Mouse (Mus musculus) hindbrain, embryonic 11.5 days (tissue): ENCODE measurements at regions not wholly inside any gene's neighbourhood (a gene's known extent, or its start where the extent isn't known, plus 50 kb on each side); places are given as distances from the start of the nearest gene placed in this dataset.

ENCODE experiments used
- ATAC-seq: fragments of 200-750 bp; cut with Nextera tagmentation; 2 replicates; pipeline ENCODE4 v1.8.0; 2017; ENCODE audit warnings: mild to moderate bottlenecking, moderate TSS enrichment, moderate library complexity; ENCODE audit not compliant: low FRiP score
- DNase-seq: peaks from one replicate; pipeline ENCODE4 v3.0.0-alpha.2; 2015; ENCODE audit warnings: low spot score
- H3K27ac ChIP-seq: fragments of 300-500 bp; sonication (generic); 2 replicates; pipeline ENCODE4 v1.5.1; 2014; ENCODE audit warnings: mild to moderate bottlenecking, low read depth, low read length
- H3K27me3 ChIP-seq: fragments of 300-500 bp; sonication (generic); 2 replicates; pipeline ENCODE4 v1.6.1; 2014; ENCODE audit warnings: mild to moderate bottlenecking, low read length, moderate library complexity, mixed read lengths; ENCODE audit not compliant: control insufficient read depth, insufficient read depth
- H3K36me3 ChIP-seq: fragments of 300-500 bp; sonication (generic); 2 replicates; pipeline ENCODE4 v1.6.1; 2014; ENCODE audit warnings: mild to moderate bottlenecking, low read length, moderate library complexity, mixed read lengths; ENCODE audit not compliant: control insufficient read depth, insufficient read depth
- H3K4me1 ChIP-seq: fragments of 300-500 bp; sonication (generic); replicated peaks from 2 replicates; pipeline ENCODE4 v1.6.1; 2014; ENCODE audit warnings: low read length, mixed read lengths; ENCODE audit not compliant: control insufficient read depth, insufficient read depth
- H3K4me2 ChIP-seq: fragments of 300-500 bp; sonication (generic); replicated peaks from 2 replicates; pipeline ENCODE4 v1.6.1; 2014; ENCODE audit warnings: mild to moderate bottlenecking, low read depth, low read length
- H3K4me3 ChIP-seq: fragments of 300-500 bp; sonication (generic); 2 replicates; pipeline ENCODE4 v1.5.1; 2014; ENCODE audit warnings: low read depth, low read length
- H3K9ac ChIP-seq: fragments of 300-500 bp; sonication (generic); 2 replicates; pipeline ENCODE4 v1.6.1; 2014; ENCODE audit warnings: low read depth, low read length
- H3K9me3 ChIP-seq: fragments of 300-500 bp; sonication (generic); 2 replicates; pipeline ENCODE4 v1.6.1; 2016; ENCODE audit warnings: low read length; ENCODE audit not compliant: control insufficient read depth
- WGBS: fragments of 180-500 bp; shearing (Covaris S2); extraction: QIAGEN DNeasy Blood & Tissue Kit; methylation state at CpG from one replicate; pipeline ENCODE4 v1.1.7; 2014; 5-methylcytosine and 5-hydroxymethylcytosine counted together

DNA sequence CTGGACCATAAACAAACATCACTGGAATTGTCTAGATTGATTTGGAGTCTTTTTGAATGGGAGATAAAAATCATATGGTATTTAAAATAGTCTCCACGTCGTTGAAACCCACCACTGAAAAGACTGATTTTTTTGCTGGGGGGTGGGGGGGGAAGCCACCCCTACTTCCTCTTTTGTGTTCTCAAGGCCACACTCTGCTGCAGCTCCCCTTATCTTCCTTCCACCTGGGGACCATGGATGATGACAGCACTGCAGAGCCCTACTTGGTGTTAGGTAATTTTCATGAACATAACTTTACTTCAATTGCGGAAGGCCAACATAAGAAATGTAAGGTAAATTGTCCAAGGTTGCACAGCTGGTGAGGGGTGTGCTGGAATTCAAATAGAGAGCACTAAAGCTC lies 232.4 kb upstream of the Vrk2 start:
- no peak for DNase-seq
- no peaks in the 10 kb centered on the region for H3K27me3 ChIP-seq
- no peaks in the 10 kb centered on the region for H3K36me3 ChIP-seq
- no peak for ATAC-seq
- WGBS = 87% methylated on average over 3 of the region's 3 CpGs
- H3K9ac ChIP-seq = no peak overlapping the region
- no peaks in the 10 kb centered on the region for H3K4me1 ChIP-seq
- H3K27ac ChIP-seq = no peak overlapping the region
- H3K9me3 ChIP-seq = no peaks in the 10 kb centered on the region
- no peak overlapping the region for H3K4me3 ChIP-seq
- H3K4me2 ChIP-seq = no peak overlapping the region

DNA sequence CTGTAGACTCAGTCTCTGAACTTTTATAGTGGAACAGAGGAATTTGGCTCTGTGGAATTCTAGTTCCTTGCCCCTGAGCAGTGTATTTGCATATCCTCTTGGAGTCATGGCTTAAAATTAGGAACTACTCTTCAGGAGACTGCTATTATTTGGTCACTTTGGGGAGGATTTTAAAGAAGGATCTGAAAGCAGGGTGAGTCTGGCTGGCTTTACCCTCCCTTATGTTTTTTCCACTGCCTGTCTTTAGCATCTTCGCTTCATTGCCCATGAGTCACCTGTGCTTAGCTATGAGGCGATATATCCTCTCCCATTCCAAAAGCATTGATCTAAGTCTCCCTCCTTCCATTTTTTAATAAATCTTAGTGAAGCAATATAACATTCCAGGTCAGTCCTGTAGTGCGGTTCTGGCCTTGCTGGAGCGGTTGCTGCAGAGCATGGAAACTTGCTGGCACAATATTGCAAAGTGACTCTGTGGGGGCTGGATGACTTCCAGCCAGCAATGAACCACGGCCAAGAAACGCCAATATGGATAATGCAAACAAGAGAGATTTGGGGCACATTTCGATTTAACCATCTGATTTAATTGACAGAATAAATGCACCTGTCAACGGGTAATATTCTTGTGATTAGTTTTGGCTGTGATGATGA lies 230.4 kb upstream of the Vrk2 start:
- DNase-seq = no peak
- H3K27ac ChIP-seq = no peak overlapping the region
- H3K4me1 ChIP-seq = no peaks in the 10 kb centered on the region
- no peaks in the 10 kb centered on the region for H3K9me3 ChIP-seq
- no peaks in the 10 kb centered on the region for H3K27me3 ChIP-seq
- H3K4me3 ChIP-seq = no peak overlapping the region
- no peak for ATAC-seq
- H3K9ac ChIP-seq = no peak overlapping the region
- no peak overlapping the region for H3K4me2 ChIP-seq
- no peaks in the 10 kb centered on the region for H3K36me3 ChIP-seq
- WGBS = 87% methylated on average over 8 of the region's 8 CpGs

DNA sequence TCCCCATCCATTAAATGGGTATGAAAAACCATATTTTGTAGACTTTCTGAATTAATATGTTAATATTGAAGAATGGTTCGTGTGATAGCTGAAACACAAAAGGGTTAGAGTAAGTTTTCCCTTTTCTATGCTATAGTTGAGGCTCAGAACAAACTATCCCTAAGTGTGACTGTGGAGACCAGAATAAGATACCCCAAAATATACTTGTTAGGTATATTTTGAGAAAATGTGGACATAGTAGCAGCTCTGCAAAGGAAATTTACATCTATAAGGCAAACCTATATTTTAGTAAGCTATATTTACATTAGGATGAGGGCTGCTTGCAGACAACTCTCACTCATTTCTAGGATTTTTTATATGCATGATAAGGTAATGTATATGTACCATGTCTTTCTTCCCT lies 227.3 kb upstream of the Vrk2 start:
- no peak overlapping the region for H3K27ac ChIP-seq
- no peaks in the 10 kb centered on the region for H3K36me3 ChIP-seq
- no peak overlapping the region for H3K4me2 ChIP-seq
- H3K4me1 ChIP-seq = no peaks in the 10 kb centered on the region
- H3K9ac ChIP-seq = no peak overlapping the region
- no peaks in the 10 kb centered on the region for H3K9me3 ChIP-seq
- WGBS = 75% methylated on average over 1 of the region's 1 CpGs
- ATAC-seq (no peak), DNase-seq (no peak)
- no peak overlapping the region for H3K4me3 ChIP-seq
- H3K27me3 ChIP-seq = no peaks in the 10 kb centered on the region

DNA sequence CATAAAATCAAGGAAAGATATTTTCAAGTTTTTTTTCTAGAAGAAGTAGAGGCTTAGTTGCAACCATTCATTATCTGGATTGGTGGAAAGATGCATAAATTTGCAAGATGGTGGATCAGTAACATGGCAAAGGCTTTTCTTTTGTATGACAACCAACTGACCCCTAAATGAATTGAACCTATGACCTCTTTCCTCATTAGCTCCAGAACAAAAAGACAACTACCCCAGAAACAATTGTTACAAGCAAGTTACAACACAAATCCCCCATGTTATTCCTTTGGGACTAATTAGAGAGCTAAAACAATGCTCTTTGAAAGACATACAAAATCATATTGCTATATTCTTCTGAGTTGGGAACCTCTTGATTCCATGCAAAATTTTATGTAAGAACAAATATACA lies 223.5 kb upstream of the Vrk2 start:
- Histone ChIP-seq H3K9me3 (no peaks in the 10 kb centered on the region), H3K27me3 (no peaks in the 10 kb centered on the region), H3K9ac (no peak overlapping the region), H3K4me2 (no peak overlapping the region), H3K4me1 (no peaks in the 10 kb centered on the region), H3K4me3 (no peak overlapping the region), H3K27ac (no peak overlapping the region), H3K36me3 (no peaks in the 10 kb centered on the region)
- DNase-seq = no peak
- ATAC-seq = no peak

DNA sequence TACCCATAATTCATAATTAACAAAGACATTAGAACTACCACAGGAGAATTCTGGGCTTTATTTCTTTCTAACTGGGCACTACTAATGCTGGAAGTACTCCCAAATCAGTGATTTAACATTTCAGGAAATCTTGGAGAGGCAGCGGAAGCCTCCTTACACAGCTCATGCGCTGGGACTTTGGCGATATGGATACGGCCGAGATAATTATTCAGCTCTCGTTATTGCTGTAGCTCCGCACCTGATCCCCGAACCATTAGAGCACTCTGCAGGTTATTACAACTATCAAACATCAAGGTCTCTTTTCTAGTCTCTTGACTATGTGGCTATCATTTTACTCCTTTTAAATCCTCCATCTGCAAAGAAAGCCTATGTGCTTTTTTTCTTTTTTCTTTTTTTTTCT lies 221.3 kb upstream of the Vrk2 start:
- no peaks in the 10 kb centered on the region for H3K27me3 ChIP-seq
- no peak overlapping the region for H3K4me3 ChIP-seq
- WGBS = 85% methylated on average over 8 of the region's 8 CpGs
- DNase-seq (peak; percentile 5), ATAC-seq (0 out of 2 replicates have a peak, but pooled peaks have one; percentile 30)
- H3K27ac ChIP-seq = no peak overlapping the region
- no peaks in the 10 kb centered on the region for H3K4me1 ChIP-seq
- H3K9me3 ChIP-seq = no peaks in the 10 kb centered on the region
- no peaks in the 10 kb centered on the region for H3K36me3 ChIP-seq
- no peak overlapping the region for H3K9ac ChIP-seq
- H3K4me2 ChIP-seq = no peak overlapping the region

DNA sequence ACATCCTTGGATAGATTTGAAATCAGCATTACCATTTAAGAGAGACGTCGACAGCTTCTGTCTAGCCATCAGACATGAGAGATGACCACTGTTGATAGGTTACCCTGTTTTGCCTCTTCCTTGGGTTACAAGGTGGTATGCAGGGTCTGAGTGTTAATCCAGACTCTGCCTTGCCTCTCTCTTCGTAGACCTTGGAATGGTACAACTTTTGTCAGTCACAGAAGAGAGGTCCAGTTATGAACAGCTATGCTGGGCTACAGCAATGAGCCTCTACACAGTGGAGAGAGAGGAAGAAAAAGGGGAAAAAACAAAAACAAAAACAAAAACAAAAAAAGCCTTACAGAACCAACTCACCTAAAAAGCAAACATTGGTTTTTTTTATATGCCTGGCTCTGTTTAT lies 220.8 kb upstream of the Vrk2 start:
- H3K9me3 ChIP-seq = no peaks in the 10 kb centered on the region
- no peaks in the 10 kb centered on the region for H3K4me1 ChIP-seq
- H3K4me2 ChIP-seq = no peak overlapping the region
- no peak for DNase-seq
- no peaks in the 10 kb centered on the region for H3K36me3 ChIP-seq
- no peak for ATAC-seq
- no peaks in the 10 kb centered on the region for H3K27me3 ChIP-seq
- WGBS = 90% methylated on average over 3 of the region's 3 CpGs
- H3K4me3 ChIP-seq = no peak overlapping the region
- H3K27ac ChIP-seq = no peak overlapping the region
- H3K9ac ChIP-seq = no peak overlapping the region

DNA sequence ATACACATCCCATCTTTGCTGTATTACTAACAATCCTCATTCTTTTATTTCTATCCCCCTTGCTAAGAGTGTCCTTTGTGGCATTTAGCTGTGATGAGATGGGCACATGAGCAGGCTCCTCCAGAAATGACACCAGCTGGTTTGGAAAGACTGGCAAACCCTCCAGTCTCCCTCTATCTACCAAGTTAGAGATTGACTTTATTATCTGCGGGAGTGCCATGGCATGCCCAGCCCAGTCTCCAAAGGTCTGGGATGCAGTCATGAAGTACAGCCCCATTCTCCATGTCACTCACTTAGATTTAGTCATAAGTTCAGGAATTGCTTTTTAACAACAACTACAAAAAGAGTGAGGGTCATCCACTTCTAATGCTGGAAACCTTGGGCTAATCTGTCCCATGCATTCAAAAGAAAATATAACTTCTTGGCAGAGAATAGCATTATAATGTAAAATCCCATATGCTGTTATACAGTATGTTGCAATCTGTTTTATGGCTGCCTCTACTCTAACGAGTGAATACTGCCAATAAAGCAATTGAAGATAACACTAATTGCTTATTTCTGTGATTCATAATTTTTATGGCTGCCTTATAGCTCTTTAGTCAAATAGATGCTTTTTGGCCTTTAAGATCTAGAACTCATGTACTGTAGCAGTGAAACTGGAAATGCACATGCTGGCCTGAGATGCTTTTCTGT lies 208.6 kb upstream of the Vrk2 start:
- no peak for DNase-seq
- Histone ChIP-seq H3K27ac (no peak overlapping the region), H3K9me3 (no peaks in the 10 kb centered on the region), H3K27me3 (no peaks in the 10 kb centered on the region), H3K4me3 (no peak overlapping the region), H3K4me2 (no peak overlapping the region), H3K36me3 (no peaks in the 10 kb centered on the region), H3K9ac (no peak overlapping the region), H3K4me1 (no peaks in the 10 kb centered on the region)
- no peak for ATAC-seq
- 89% methylated on average over 2 of the region's 2 CpGs for WGBS

DNA sequence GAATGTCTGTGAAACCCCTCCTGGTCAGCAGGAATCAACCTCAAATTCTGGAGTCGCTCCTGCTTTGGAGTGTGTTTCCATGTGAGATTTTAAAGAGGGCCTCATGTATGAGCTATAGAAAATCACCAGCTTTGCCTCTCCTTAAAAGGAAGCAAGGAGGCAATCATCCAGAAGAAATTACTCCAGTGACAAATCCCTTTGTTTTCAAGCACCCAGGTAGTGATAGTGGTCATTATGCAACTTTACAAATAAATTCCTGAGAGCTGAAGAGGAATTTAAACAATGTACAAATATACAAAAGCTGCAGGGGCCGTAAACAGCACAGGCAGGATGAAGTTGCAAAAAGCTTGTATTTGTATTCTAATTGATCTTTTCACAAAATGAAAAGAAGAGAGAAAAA lies 206.5 kb upstream of the Vrk2 start:
- Histone ChIP-seq H3K36me3 (no peaks in the 10 kb centered on the region), H3K9ac (no peak overlapping the region), H3K9me3 (no peaks in the 10 kb centered on the region), H3K4me2 (no peak overlapping the region), H3K27me3 (no peaks in the 10 kb centered on the region), H3K4me1 (no peaks in the 10 kb centered on the region), H3K27ac (no peak overlapping the region), H3K4me3 (no peak overlapping the region)
- ATAC-seq = no peak
- no peak for DNase-seq
- WGBS = 52% methylated on average over 2 of the region's 2 CpGs

DNA sequence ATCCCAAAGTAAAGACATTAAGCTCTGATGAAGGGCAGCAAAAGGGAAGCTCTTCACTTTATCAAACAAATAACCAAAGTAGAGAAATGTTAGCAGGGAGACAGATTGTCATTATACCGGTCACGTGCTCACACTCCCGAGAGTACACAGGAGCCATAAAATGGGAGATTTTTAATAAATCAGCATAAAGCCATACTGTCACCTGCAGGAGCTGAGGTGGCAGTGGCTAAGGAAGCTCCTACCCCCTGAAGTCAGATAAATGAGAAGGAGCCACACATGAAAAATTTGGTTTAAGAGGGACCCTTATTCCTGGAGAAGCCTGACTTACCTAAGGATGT lies 200.8 kb upstream of the Vrk2 start:
- ATAC-seq (no peak), DNase-seq (no peak)
- Histone ChIP-seq H3K36me3 (no peaks in the 10 kb centered on the region), H3K4me2 (no peak overlapping the region), H3K9ac (no peak overlapping the region), H3K27me3 (no peaks in the 10 kb centered on the region), H3K4me1 (no peaks in the 10 kb centered on the region), H3K4me3 (no peak overlapping the region), H3K9me3 (no peaks in the 10 kb centered on the region), H3K27ac (no peak overlapping the region)
- 94% methylated on average over 3 of the region's 3 CpGs for WGBS
